Mouse (Mus musculus): ENCODE results near the gene Gm17304.

- TF ChIP-seq POLR2A (IDR thresholded peaks at IDR 0.05; ENCODE audit: borderline replicate concordance, low read depth, low read length) (no peak), CTCF (IDR thresholded peaks at IDR 0.05; ENCODE audit: low read depth, low read length) (no peak)
These were observed 33.8 kb upstream of the Gm17304 start for GRCm38 (mm10) chr5:106575098-106575497.

Measured in bone marrow macrophage, adult 2 months (primary cell).